Mouse (Mus musculus): ENCODE data around the gene Znrf3. TPM values are rescaled to one million over a fixed set of nuclear protein-coding genes. Genes with fewer than 3 reads are reported as not detected.

The Znrf3 gene
- polyA plus RNA-seq, 1 experiment from 2014 or later, result 17.6 TPM

GRCm38 (mm10) chr11:5330851-5331250, 113.8 kb downstream of the Znrf3 start:
- H3K4me3 ChIP-seq, result no peak overlapping the region
- H3K27me3 ChIP-seq, result no peaks in the 10 kb centered on the region
- ATAC-seq (ENCODE audit: insufficient number of reproducible peaks, insufficient read depth, low FRiP score, low TSS enrichment, low read depth), result no peak
- 90% methylated on average over 4 of the region's 4 CpGs for WGBS
- H3K4me1 ChIP-seq, result no peaks in the 10 kb centered on the region
- no peak overlapping the region for H3K9ac ChIP-seq
- H3K36me3 ChIP-seq, result peaks cover 14% of the 10 kb centered on the region; the same call in 1 of the 2 replicates
- H3K9me3 ChIP-seq, result no peaks in the 10 kb centered on the region
- no peak overlapping the region for H3K4me2 ChIP-seq
- H3K27ac ChIP-seq, result no peak overlapping the region

- peaks cover 14% of the 10 kb centered on the region; the same call in 1 of the 2 replicates for H3K36me3 ChIP-seq
- no peak overlapping the region for H3K9ac ChIP-seq
- ATAC-seq (ENCODE audit: insufficient number of reproducible peaks, insufficient read depth, low FRiP score, low TSS enrichment, low read depth), result no peak
- H3K27me3 ChIP-seq, result no peaks in the 10 kb centered on the region
- H3K27ac ChIP-seq, result no peak overlapping the region
- no peak overlapping the region for H3K4me3 ChIP-seq
- peaks cover 7% of the 10 kb centered on the region for H3K4me1 ChIP-seq
- whole genome bisulfite sequencing, result 62% methylated on average over 1 of the region's 1 CpGs
- no peaks in the 10 kb centered on the region for H3K9me3 ChIP-seq
- no peak overlapping the region for H3K4me2 ChIP-seq
Measured at GRCm38 (mm10) chr11:5327693-5328092, 117.0 kb downstream of the Znrf3 start.

- 83% methylated on average over 3 of the region's 3 CpGs for WGBS
Measured at GRCm38 (mm10) chr11:5326252-5326651, 118.4 kb downstream of the Znrf3 start.

GRCm38 (mm10) chr11:5325217-5325616, 119.4 kb downstream of the Znrf3 start:
- ATAC-seq (ENCODE audit: insufficient number of reproducible peaks, insufficient read depth, low FRiP score, low TSS enrichment, low read depth), result no peak
- Histone ChIP-seq H3K36me3 (peaks cover 6% of the 10 kb centered on the region; the same call in 1 of the 2 replicates), H3K27me3 (no peaks in the 10 kb centered on the region), H3K27ac (no peak overlapping the region), H3K9ac (no peak overlapping the region), H3K9me3 (no peaks in the 10 kb centered on the region), H3K4me2 (no peak overlapping the region), H3K4me1 (peaks cover 7% of the 10 kb centered on the region), H3K4me3 (no peak overlapping the region)
- WGBS, result 93% methylated on average over 6 of the region's 6 CpGs

More at GRCm38 (mm10) chr11:5326252-5326651, 118.4 kb downstream of the Znrf3 start:
- H3K4me3 ChIP-seq, result no peak overlapping the region
- no peaks in the 10 kb centered on the region for H3K27me3 ChIP-seq
- no peak overlapping the region for H3K27ac ChIP-seq
- no peak for ATAC-seq (ENCODE audit: insufficient number of reproducible peaks, insufficient read depth, low FRiP score, low TSS enrichment, low read depth)
- no peak overlapping the region for H3K4me2 ChIP-seq
- H3K36me3 ChIP-seq, result peaks cover 7% of the 10 kb centered on the region; the same call in 1 of the 2 replicates
- H3K9ac ChIP-seq, result no peak overlapping the region
- H3K9me3 ChIP-seq, result no peaks in the 10 kb centered on the region
- peaks cover 7% of the 10 kb centered on the region for H3K4me1 ChIP-seq

- no peak for ATAC-seq (ENCODE audit: insufficient number of reproducible peaks, insufficient read depth, low FRiP score, low TSS enrichment, low read depth)
- Histone ChIP-seq H3K9me3 (no peaks in the 10 kb centered on the region), H3K4me2 (no peak overlapping the region), H3K4me3 (no peak overlapping the region), H3K27me3 (no peaks in the 10 kb centered on the region), H3K4me1 (peaks cover 7% of the 10 kb centered on the region), H3K9ac (no peak overlapping the region), H3K36me3 (no peaks in the 10 kb centered on the region), H3K27ac (no peak overlapping the region)
- 52% methylated on average over 2 of the region's 2 CpGs for WGBS
Measured at GRCm38 (mm10) chr11:5324296-5324695, 120.4 kb downstream of the Znrf3 start.

- Histone ChIP-seq H3K9ac (no peak overlapping the region), H3K4me3 (no peak overlapping the region), H3K4me1 (peaks cover 25% of the 10 kb centered on the region), H3K36me3 (no peaks in the 10 kb centered on the region), H3K27me3 (no peaks in the 10 kb centered on the region), H3K4me2 (no peak overlapping the region), H3K27ac (no peak overlapping the region), H3K9me3 (no peaks in the 10 kb centered on the region)
- ATAC-seq (ENCODE audit: insufficient number of reproducible peaks, insufficient read depth, low FRiP score, low TSS enrichment, low read depth), result no peak
- 80% methylated on average over 1 of the region's 1 CpGs for WGBS
Measured at GRCm38 (mm10) chr11:5321687-5322086, 123.0 kb downstream of the Znrf3 start.

- Histone ChIP-seq H3K9me3 (no peaks in the 10 kb centered on the region), H3K36me3 (no peaks in the 10 kb centered on the region), H3K27me3 (no peaks in the 10 kb centered on the region), H3K4me3 (no peak overlapping the region), H3K9ac (no peak overlapping the region), H3K4me2 (no peak overlapping the region), H3K27ac (peak overlapping the region; percentile 78; the same call in 1 of the 2 replicates), H3K4me1 (peaks cover 32% of the 10 kb centered on the region)
- no peak for ATAC-seq (ENCODE audit: insufficient number of reproducible peaks, insufficient read depth, low FRiP score, low TSS enrichment, low read depth)
- 35% methylated on average over 2 of the region's 2 CpGs for WGBS
Measured at GRCm38 (mm10) chr11:5318976-5319375, 125.7 kb downstream of the Znrf3 start.

GRCm38 (mm10) chr11:5318035-5318775, 126.4 kb downstream of the Znrf3 start:
- H3K27ac ChIP-seq, result peak overlapping the region; percentile 78
- H3K9me3 ChIP-seq, result no peaks in the 10 kb centered on the region
- no peaks in the 10 kb centered on the region for H3K27me3 ChIP-seq
- 21% methylated on average over 8 of the region's 8 CpGs for WGBS
- H3K4me3 ChIP-seq, result no peak overlapping the region
- 0 out of 2 replicates have a peak, but pooled peaks have one; percentile 32 for ATAC-seq (ENCODE audit: insufficient number of reproducible peaks, insufficient read depth, low FRiP score, low TSS enrichment, low read depth)
- H3K9ac ChIP-seq, result no peak overlapping the region
- no peak overlapping the region for H3K4me2 ChIP-seq
- H3K36me3 ChIP-seq, result no peaks in the 10 kb centered on the region
- H3K4me1 ChIP-seq, result peaks cover 35% of the 10 kb centered on the region

GRCm38 (mm10) chr11:5314796-5315195, 129.9 kb downstream of the Znrf3 start:
- H3K4me3 ChIP-seq, result no peak overlapping the region
- H3K27ac ChIP-seq, result peak overlapping the region; percentile 87
- H3K4me2 ChIP-seq, result no peak overlapping the region
- peaks cover 38% of the 10 kb centered on the region for H3K4me1 ChIP-seq
- no peak overlapping the region for H3K9ac ChIP-seq
- H3K9me3 ChIP-seq, result no peaks in the 10 kb centered on the region
- H3K27me3 ChIP-seq, result no peaks in the 10 kb centered on the region
- no peaks in the 10 kb centered on the region for H3K36me3 ChIP-seq
- no peak for ATAC-seq (ENCODE audit: insufficient number of reproducible peaks, insufficient read depth, low FRiP score, low TSS enrichment, low read depth)

GRCm38 (mm10) chr11:5314330-5314741, 130.3 kb downstream of the Znrf3 start:
- ATAC-seq (ENCODE audit: insufficient number of reproducible peaks, insufficient read depth, low FRiP score, low TSS enrichment, low read depth), result peak; percentile 59; the same call in 1 of the 2 replicates
- Histone ChIP-seq H3K27me3 (no peaks in the 10 kb centered on the region), H3K9ac (no peak overlapping the region), H3K4me1 (peaks cover 38% of the 10 kb centered on the region), H3K9me3 (no peaks in the 10 kb centered on the region), H3K4me3 (no peak overlapping the region), H3K36me3 (no peaks in the 10 kb centered on the region), H3K4me2 (no peak overlapping the region), H3K27ac (peak overlapping the region; percentile 87)
- WGBS, result 3% methylated on average over 3 of the region's 3 CpGs

- H3K9me3 ChIP-seq, result no peaks in the 10 kb centered on the region
- 88% methylated on average over 13 of the region's 13 CpGs for WGBS
- ATAC-seq (ENCODE audit: insufficient number of reproducible peaks, insufficient read depth, low FRiP score, low TSS enrichment, low read depth), result no peak
Measured at GRCm38 (mm10) chr11:5307024-5307905, 137.4 kb downstream of the Znrf3 start.

More at GRCm38 (mm10) chr11:5307024-5307905, 137.4 kb downstream of the Znrf3 start:
- Histone ChIP-seq H3K27me3 (no peaks in the 10 kb centered on the region), H3K27ac (no peak overlapping the region), H3K4me1 (no peaks in the 10 kb centered on the region), H3K9ac (no peak overlapping the region), H3K4me3 (no peak overlapping the region), H3K36me3 (peaks cover 6% of the 10 kb centered on the region; the same call in 1 of the 2 replicates), H3K4me2 (no peak overlapping the region)
